Mouse (Mus musculus) CD4-positive helper T cell, adult 2 months (primary cell): ENCODE data around the gene Pced1a.
A peak's percentile ranks its signal among the peaks of the same experiment; 100 is the strongest.

Experiments used
- DNase-seq: peaks from one replicate; pipeline ENCODE4 v3.0.0-alpha.2; 2012; ENCODE audit warnings: low read depth, missing footprints, low spot score

Pced1a gene

DNA sequence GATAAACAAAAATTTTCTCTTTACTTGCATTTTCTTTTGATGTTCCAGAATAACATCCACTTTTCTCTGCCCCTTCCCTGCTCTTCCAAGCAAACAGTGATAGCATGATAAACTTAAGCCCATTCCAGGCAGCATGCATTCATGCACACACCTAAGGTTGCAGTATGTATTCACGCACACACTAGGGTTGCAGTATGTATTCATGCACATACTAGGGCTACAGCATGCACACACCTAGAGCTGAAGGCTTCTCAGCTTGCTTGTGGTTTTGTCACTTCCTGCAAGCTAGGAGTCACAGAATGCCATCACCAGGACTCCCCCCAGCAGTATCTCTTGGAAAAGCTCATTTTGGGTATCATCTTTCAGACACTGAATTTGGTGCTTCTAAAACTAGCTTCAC is 12.3 kb upstream of the Pced1a start:
- no peak for DNase-seq

- DNase-seq = peak; percentile 55
Measured at GRCm38 (mm10) chr2:130433152-130433551, 8.7 kb upstream of the Pced1a start.

DNA sequence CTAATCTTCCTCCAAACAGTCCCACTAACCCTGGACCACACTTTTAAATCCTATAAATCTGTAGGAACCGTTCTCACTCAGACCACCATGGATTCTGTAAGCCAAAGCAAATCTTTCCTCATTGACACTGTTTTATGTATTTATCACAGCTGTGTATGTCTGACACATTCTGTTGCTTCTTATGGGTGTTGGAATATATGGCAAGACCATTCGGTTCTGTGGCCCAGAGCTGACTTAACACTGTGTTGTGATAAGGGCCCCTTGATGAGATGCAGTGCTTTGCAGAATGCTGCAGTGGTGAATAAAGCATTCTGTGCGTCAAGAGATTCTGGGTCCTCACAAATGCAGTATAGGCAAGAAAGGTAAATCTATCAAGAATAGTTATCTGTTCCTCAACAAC is 7.7 kb upstream of the Pced1a start:
- DNase-seq = no peak

DNA sequence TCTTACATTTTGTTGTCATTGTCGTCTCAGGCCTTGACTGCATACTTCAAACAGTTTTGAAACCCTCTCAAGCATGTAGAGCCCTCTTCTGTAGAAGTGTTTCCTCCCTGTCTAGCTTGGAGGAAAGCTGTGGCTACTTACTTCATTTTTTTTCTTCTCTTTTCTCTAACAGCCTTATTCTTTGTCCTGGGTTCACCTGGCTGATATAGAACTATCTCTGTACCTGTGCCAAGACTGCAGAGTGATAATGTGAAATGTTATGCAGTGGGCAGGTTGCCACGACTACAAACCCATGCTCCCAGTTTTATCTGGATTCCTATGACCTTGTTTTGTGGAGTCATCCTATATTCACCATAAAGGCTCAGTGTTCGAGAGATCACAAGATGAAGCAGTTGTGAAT is 6.0 kb upstream of the Pced1a start:
- DNase-seq = no peak

- no peak for DNase-seq
Measured at GRCm38 (mm10) chr2:130429851-130430250, 5.3 kb upstream of the Pced1a start.

- DNase-seq = peak; percentile 17
Measured at GRCm38 (mm10) chr2:130425112-130425511, 611 bp upstream of the Pced1a start.

DNA sequence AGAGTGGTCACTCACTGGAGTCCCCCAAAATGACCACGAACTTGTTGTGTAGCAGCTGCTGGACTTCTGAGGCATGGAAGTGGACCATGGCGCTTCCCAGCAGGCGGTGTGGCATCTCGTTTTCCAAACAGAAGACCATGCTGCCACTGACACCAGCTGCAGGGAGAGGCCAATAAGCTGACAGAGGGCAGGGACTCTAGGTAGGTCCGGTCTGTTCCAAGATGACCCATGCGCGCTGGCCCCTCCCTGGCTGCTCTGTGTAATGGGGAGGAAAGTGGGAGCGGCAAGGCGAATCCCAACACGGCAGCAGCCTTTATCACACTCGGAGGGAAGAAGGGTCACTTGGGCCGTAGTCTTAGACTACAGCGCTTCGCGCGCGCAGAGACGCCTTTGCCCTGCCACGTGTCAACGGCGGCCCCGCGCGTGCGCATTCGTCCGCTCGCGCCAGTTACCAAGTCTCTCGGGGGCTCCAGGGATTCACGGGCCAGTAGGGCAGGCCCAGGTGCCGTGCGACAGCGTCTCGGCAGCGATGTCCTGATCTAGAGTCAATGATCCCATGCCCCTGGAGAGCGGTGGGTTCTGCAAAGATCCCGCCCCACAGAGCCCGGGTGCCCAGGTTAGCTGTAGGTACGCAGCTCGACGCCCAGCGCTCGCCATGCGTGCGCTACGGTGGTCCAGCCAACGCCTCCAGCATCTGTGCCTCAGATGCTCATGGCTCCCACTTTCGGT is 940 bp downstream of the Pced1a start:
- peak; percentile 85 for DNase-seq

DNA sequence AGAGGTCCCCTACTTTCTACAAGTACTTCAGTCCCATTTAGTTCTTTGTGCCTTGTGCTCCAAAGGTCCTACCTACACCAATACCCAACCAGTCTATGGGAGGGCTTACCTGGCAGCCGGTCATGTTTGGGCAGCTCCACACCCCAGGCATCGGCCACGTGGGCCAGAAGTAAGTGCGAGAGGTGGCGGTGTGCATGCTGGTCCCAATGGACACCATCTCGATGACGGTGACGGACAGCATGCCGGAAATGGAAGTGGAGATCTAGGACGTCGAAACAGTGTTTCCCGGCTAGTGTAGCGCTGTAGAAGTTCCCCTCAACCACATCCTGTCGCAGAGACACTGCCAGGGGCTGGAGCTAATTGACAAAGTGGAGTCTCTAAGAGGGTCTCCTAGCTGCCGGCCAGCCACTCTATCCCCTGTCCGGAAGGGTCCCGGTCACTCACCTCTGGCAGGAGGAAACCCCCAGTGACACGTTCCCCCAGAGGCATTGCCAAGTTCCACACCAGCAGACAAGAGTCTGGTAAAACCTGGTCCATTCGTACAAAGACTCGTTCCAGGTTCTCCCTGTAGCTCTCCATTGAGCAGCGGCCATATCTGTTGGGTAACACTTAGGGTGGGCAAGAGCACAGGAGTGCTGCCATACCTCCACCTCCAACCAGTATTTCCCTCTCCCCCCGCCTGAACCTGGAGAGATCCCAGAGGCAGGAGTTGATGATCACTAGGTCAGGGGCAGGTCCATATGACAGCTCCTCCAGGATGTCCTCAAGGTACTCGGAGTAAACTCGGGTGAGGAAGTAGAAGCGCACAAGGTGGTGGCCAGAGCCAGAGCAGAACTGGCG is 2.5 kb downstream of the Pced1a start:
- DNase-seq = no peak

DNA sequence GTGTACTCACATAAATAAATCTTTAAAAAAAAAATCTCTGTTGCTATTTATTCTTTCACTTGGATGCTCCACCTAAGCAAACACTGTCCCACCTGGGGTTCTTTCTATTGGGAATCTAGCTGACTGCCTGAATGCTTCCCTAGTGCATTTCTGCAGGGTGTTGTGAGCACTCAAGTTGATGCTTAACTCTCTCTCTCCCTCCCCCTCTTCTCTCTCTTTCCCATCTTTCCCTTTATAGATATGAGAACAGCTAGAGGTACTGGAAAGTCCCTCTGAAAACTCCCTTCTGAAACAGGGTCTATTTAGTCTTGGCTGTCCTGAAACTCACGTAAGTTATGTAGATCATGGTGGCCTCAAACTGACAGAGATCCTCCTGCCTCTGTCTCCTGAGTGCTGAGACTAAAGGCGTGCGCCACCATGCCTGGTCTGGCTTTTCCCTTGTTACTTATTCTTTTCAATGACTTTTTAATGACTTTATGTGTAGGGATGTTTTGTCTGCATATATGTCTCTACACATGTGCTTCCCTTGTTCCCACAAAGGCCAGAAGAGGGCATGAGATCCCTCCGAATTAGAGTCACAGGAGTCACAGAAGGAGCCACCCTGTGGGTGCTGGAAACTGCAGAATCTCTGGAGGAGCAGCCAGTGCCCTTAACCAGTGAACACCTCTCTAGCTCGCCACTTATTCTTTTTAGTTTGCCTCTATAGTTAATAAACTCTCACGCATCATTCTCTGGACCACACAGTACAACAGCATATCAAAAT is 10.2 kb downstream of the Pced1a start:
- DNase-seq = no peak

DNA sequence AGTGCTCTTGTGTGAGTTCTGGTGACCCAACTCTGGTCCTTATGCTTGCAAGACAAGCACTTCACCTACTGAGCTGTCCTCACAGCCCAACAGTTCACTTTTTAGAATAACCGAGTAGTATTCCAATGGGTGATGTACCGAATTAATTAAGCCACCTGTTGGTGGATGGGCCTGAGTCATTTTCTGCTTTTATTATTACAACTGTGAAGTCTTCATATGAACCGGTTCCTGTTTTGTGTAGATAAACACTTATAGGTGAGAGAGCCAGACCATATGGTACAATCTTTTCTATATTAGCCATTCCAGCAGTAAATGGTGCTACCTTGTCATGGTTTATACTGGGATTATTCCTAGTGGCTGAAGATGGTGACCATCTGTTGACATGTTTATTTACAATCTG is 11.7 kb downstream of the Pced1a start:
- no peak for DNase-seq

DNA sequence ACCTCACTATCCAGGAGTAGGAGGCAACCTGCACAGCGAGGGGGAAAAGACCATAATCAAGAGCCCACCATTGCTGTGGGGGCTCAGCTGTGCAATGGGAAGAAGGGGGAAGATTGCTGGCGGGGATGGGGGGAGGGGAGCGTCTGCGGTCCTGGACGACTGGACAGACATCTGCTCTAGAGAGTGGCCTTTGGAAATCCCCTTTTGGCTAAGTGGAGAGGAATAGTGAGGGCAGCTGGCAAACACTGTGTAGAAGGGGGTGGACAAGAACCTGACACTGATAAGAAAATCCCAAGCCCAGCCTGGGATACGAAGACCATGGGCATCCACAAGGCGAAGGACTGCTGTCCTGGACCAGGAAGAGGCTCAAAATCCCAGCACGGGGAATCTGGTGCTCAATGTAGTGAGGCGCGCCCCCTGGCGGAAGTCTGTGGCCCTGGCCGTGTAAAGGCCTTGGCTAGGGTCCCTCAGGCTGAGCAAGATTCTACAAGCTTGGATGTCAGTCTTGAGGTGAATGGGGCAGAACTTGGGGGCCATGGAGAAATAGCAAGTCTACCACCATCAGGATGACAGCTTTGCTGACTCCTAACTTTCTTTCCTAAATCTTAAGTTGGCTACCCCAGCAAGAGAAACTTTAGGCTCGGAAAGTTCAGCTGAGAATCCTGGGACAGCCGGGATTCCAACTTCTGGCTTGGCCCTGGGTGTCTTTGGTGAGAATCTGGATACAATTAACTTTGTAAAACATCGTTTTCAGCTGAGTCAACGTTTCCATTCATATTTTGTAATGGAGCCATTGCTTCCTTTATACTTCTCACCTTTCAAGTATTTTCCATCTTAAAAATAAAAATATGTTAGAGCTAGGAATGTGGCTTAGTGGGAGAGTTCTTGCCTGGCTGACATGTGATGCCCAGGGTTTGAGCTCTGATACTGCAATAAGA is 12.7 kb downstream of the Pced1a start:
- peak; percentile 54 for DNase-seq

GRCm38 (mm10) chr2:130408194-130408593 is 16.3 kb downstream of the Pced1a start:
- no peak for DNase-seq

DNA sequence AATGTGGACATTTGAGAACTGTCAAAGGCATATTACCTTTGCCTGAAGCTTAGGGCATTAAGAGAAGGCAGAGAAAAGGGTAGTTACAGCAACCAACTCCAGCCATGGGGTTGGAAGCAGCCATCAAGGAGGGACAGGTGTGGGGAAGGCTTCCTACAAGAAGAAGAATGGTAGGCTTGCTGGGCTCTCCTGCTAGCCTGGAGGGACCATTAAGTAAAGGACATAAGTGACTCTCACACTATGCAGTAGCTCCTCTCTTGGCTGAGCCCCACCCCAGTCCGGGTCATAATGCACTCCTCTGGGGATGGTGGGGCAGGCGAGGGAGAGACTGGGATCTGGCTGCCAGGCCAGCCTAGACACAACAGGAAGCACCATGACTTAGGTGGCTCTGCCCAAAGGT is 18.3 kb downstream of the Pced1a start, which contains the start of gene Tmem239:
Gene Tmem239, plus strand, starts transcription at position 301 of the 400 bp plus-strand sequence.
- DNase-seq = no peak

GRCm38 (mm10) chr2:130404939-130405338 is 19.6 kb downstream of the Pced1a start, which contains the start of the genes Gm28372 and 1700020A23Rik:
Gm28372 (plus strand) TSS chr2:130405239.
1700020A23Rik (plus strand) TSS chr2:130405259.
- DNase-seq = no peak

DNA sequence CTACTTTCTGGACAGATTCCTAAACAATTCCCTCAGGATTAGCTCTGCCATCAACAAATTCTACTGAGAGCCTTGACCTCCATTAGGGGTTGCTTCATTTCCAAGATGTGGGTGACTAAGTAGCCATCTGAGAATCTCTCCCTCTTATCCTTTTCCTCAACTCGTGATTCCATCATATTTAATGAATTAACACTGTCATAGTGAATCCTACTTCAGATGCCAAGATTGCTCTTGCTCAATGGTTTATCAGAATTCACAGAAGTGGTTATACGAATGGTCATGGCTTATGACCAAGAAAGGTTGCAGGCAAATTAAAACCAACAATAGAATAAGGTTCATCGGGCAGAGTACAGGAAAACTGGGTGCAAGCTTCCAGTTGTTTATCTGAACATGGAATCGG is 22.6 kb downstream of the Pced1a start:
- no peak for DNase-seq

DNA sequence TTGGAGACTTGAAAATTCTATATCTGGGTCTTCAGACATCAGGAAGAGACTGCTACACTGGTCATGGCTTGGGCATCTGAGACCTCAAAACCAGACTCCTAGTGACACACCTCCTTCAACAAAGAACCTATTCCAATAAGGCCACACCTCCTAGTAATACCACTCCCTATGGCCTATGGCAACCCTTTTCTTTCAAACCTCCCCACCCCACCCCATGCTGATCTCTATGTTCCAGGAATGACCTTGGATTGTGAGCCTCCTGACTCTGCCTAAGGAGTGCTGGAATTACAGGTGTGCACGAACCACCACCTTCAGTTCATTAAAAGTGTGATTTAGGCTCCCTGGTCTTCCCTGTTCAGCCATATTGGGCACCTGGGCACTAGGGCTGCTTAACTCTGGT is 24.5 kb downstream of the Pced1a start:
- no peak for DNase-seq

DNA sequence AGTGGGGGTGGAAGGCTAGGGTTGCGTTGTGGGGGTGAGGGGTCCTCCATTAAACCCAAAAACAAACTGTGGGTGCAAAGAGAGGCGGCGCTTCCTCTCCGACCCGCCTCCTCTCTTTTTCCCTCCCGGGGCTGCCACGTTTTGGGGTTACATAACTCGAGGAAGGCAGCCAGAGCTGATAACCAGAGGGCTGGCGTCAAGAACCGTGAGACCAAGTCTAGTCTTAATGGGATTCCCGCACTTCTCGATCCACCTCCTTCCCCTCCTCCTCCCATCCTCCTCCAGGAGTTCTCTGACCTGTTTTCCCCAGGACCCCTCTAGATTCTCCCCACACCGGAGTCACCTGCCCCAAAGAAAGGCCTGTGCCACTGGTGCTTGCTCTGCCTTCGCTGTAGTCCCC is 26.4 kb downstream of the Pced1a start:
- DNase-seq = no peak

DNA sequence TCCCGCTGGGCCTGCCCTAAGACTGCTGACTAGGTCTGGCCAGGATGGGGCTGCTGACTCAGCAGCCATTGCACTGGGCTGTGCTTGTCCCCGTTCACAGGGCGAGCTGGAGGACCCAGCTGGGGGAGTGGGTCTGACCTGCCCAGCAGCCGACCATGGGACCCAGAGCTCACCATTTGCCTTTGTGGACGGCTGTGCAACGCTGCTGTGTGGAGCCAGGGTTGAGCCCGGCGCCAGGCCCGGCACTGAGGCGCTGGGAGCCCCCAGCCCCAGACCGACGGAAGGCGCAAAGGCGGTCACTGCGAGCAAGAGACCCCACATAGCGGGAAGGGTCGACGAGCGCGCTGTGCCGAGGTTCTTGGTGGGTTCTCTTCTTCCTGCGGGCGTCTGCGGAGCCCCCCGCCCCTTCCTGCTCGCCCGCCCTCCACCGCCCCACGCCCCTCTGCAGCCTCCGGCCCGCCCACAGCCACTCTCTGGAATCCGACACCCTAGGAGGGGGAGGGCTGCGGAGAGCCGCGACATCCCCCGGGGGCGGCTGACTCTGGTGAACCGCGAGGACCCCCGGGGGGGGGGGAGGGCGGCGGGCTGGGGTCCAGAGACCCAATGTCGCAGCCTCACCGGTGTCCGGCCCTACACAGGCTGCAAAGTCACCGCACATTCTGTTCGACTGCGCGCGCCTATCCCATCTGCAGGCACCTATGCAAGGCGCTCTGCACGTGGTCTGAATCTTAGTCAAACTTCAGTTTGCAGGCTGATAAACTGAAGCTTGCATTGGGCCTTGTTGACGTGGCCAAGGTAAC is 27.1 kb downstream of the Pced1a start, which contains the start of gene Cpxm1:
Gene Cpxm1, minus strand, starts transcription at position 389 of the 800 bp plus-strand sequence.
- no peak for DNase-seq

- DNase-seq = no peak
Measured at GRCm38 (mm10) chr2:130395696-130396095, 28.8 kb downstream of the Pced1a start.

GRCm38 (mm10) chr2:130392836-130393235 is 31.7 kb downstream of the Pced1a start:
- DNase-seq = no peak
